Mouse (Mus musculus): ENCODE measurements around the gene Dscaml1. TPM values are rescaled to one million over a fixed set of nuclear protein-coding genes. Genes with fewer than 3 reads are reported as not detected.

Gene Dscaml1
- total and polyA plus RNA-seq, 2 experiments from 2014 or later, result 10.5 to 47.4 TPM

DNA sequence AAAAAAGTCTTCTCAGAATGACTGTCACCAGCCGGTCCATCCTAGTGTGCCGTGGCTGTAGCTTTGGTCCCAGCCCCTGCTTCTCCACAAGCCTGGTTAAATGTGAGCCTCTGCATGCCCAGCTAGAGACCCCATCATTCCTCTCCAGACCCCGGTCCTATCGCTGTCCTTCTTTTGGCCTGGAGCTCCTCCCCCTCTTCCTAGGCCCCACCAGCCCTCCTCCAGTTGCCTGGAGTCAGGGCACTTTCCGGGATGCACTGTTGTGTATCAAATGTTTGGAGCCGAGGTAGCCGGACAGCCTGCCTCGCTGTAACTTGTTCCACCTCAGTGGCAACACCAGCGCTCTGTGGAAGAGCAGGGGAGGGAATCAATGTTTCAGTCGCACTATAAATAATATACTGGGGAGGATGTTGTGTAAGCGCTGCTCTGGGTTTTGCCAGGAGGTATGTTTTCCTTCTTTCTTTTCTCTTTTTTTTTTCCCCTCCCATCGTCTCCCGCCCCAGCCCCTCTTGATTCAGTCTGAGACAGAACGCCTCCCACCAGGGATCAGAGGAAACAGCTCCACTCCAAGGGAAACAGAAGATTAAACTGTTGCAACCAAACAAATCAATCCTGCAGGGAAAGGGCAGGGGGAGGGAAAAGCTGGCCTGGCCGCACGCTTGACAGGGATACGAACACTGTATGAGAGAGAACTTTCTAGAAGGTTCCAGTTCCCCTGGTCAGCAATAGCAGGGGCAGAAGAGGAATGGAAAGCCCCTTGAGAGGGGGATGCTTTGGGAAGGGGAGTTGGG lies 128.8 kb downstream of the Dscaml1 start:
- ATAC-seq (peak; percentile 42; the same call in 1 of the 2 replicates), DNase-seq (ENCODE audit: low spot score) (peak; percentile 41)
- 0 out of 2 replicates have a peak overlapping the region, but pooled peaks have one; percentile 5 for H3K9ac ChIP-seq (replicated peaks; ENCODE audit: low read length)
- H3K27ac ChIP-seq, result peak overlapping the region; percentile 26; the same call in 1 of the 2 replicates
- 23% methylated on average over 17 of the region's 17 CpGs for WGBS
- no peak for TF ChIP-seq CTCF (IDR thresholded peaks at IDR 0.05; ENCODE audit: low read depth)
- H3K4me1 ChIP-seq (ENCODE audit: insufficient read depth, low read length), result peaks cover 19% of the 10 kb centered on the region
- no peak overlapping the region for H3K4me2 ChIP-seq (ENCODE audit: low read depth, low read length)
- H3K9me3 ChIP-seq (ENCODE audit: low read length), result no peaks in the 10 kb centered on the region
- H3K36me3 ChIP-seq (ENCODE audit: insufficient read depth, low read length), result no peaks in the 10 kb centered on the region
- no peaks in the 10 kb centered on the region for H3K27me3 ChIP-seq (ENCODE audit: insufficient read depth, low read length)
- H3K4me3 ChIP-seq (ENCODE audit: low read length), result no peak overlapping the region

GRCm38 (mm10) chr9:45556882-45557281 lies 130.5 kb downstream of the Dscaml1 start:
- H3K27me3 ChIP-seq (ENCODE audit: insufficient read depth, low read length), result no peaks in the 10 kb centered on the region
- no peaks in the 10 kb centered on the region for H3K36me3 ChIP-seq (ENCODE audit: insufficient read depth, low read length)
- ATAC-seq, result no peak
- no peaks in the 10 kb centered on the region for H3K9me3 ChIP-seq (ENCODE audit: low read length)
- no peak for DNase-seq (ENCODE audit: low spot score)
- H3K4me3 ChIP-seq (ENCODE audit: low read length), result no peak overlapping the region
- H3K4me2 ChIP-seq (ENCODE audit: low read depth, low read length), result no peak overlapping the region
- no peak overlapping the region for H3K27ac ChIP-seq
- no peak for TF ChIP-seq CTCF (IDR thresholded peaks at IDR 0.05; ENCODE audit: low read depth)
- 78% methylated on average over 3 of the region's 3 CpGs for WGBS
- H3K9ac ChIP-seq (replicated peaks; ENCODE audit: low read length), result no peak overlapping the region
- H3K4me1 ChIP-seq (ENCODE audit: insufficient read depth, low read length), result 0 out of 2 replicates have a peak, but pooled peaks cover 11% of the 10 kb centered on the region

DNA sequence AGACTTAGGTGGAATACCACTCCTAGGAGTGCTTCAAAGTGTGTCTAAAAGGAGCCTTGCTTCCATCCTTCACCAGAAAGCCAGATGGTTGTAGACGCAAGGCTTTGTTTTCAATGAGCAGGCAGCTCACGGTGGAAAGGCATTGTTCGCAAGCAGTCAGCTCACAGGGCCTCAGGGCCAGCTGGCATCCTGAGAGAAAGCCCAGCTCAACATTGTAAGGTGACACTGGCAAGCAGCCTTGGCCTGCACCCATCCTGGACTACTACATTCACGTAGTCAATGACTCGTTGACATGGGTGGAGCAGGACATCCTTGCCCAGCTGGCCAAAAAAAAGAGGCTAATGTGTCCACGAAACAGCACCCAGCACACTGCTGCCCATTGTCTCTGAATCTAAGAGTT lies 134.6 kb downstream of the Dscaml1 start:
- 0 out of 2 replicates have a peak overlapping the region, but pooled peaks have one; percentile 15 for H3K27ac ChIP-seq
- H3K9me3 ChIP-seq (ENCODE audit: low read length), result no peaks in the 10 kb centered on the region
- 0 out of 2 replicates have a peak, but pooled peaks cover 4% of the 10 kb centered on the region for H3K4me1 ChIP-seq (ENCODE audit: insufficient read depth, low read length)
- DNase-seq (ENCODE audit: low spot score) (no peak), ATAC-seq (no peak)
- H3K4me2 ChIP-seq (ENCODE audit: low read depth, low read length), result no peak overlapping the region
- H3K27me3 ChIP-seq (ENCODE audit: insufficient read depth, low read length), result no peaks in the 10 kb centered on the region
- WGBS, result 27% methylated on average over 6 of the region's 6 CpGs
- no peaks in the 10 kb centered on the region for H3K36me3 ChIP-seq (ENCODE audit: insufficient read depth, low read length)
- H3K4me3 ChIP-seq (ENCODE audit: low read length), result no peak overlapping the region
- TF ChIP-seq CTCF (IDR thresholded peaks at IDR 0.05; ENCODE audit: low read depth), result no peak
- H3K9ac ChIP-seq (replicated peaks; ENCODE audit: low read length), result no peak overlapping the region

- H3K9ac ChIP-seq (replicated peaks; ENCODE audit: low read length), result no peak overlapping the region
- 92% methylated on average over 5 of the region's 5 CpGs for WGBS
- TF ChIP-seq CTCF (IDR thresholded peaks at IDR 0.05; ENCODE audit: low read depth), result no peak
- no peak overlapping the region for H3K27ac ChIP-seq
- H3K4me3 ChIP-seq (ENCODE audit: low read length), result no peak overlapping the region
- H3K36me3 ChIP-seq (ENCODE audit: insufficient read depth, low read length), result no peaks in the 10 kb centered on the region
- no peak for DNase-seq (ENCODE audit: low spot score)
- H3K9me3 ChIP-seq (ENCODE audit: low read length), result no peaks in the 10 kb centered on the region
- no peak overlapping the region for H3K4me2 ChIP-seq (ENCODE audit: low read depth, low read length)
- H3K27me3 ChIP-seq (ENCODE audit: insufficient read depth, low read length), result no peaks in the 10 kb centered on the region
- no peaks in the 10 kb centered on the region for H3K4me1 ChIP-seq (ENCODE audit: insufficient read depth, low read length)
- no peak for ATAC-seq
Measured at GRCm38 (mm10) chr9:45566843-45567578, 140.6 kb downstream of the Dscaml1 start.

DNA sequence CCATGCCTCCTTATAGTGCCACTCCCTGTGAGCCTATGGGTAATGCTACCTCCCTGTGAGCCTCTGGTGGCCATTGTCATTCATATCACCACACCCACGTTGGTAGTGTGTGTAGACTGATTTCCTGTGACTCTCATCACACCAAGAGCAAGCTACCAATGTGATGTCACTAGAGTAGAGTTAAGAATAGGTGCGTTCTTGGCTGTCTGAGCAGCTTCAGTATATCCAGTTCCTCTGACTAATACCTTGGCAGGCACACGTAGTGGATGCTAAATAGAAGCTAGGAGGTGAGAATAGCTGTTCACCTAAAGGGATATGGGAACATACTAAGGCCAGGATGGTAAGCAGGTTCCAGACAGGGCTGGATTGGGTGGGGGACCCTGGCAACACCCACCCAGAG lies 143.3 kb downstream of the Dscaml1 start:
- no peak overlapping the region for H3K27ac ChIP-seq
- no peak overlapping the region for H3K4me3 ChIP-seq (ENCODE audit: low read length)
- H3K4me1 ChIP-seq (ENCODE audit: insufficient read depth, low read length), result peaks cover 10% of the 10 kb centered on the region
- H3K27me3 ChIP-seq (ENCODE audit: insufficient read depth, low read length), result no peaks in the 10 kb centered on the region
- ATAC-seq (no peak), DNase-seq (ENCODE audit: low spot score) (no peak)
- no peaks in the 10 kb centered on the region for H3K9me3 ChIP-seq (ENCODE audit: low read length)
- TF ChIP-seq CTCF (IDR thresholded peaks at IDR 0.05; ENCODE audit: low read depth), result no peak
- H3K9ac ChIP-seq (replicated peaks; ENCODE audit: low read length), result no peak overlapping the region
- WGBS, result 72% methylated on average over 3 of the region's 3 CpGs
- no peak overlapping the region for H3K4me2 ChIP-seq (ENCODE audit: low read depth, low read length)
- H3K36me3 ChIP-seq (ENCODE audit: insufficient read depth, low read length), result no peaks in the 10 kb centered on the region

DNA sequence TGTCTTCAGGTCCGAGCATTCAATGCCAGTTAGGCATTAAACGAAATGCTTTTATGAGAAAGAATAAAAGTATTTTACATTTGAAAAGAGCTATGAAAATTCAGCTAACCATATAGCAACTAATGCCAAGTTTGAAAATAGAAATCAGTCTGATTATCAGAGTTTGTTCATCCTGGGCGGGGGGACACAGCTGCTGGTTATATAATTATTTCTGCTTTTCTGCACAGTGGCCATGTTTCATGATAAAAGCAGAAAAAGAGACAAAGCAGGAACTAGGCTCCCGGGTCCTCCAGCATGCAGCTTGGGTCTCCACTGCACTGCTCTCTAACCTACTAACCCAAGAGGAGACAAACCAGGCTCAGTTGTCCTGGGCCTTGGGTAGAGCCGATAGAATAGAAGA lies 143.9 kb downstream of the Dscaml1 start:
- no peaks in the 10 kb centered on the region for H3K36me3 ChIP-seq (ENCODE audit: insufficient read depth, low read length)
- WGBS, result 72% methylated on average over 5 of the region's 5 CpGs
- H3K27me3 ChIP-seq (ENCODE audit: insufficient read depth, low read length), result no peaks in the 10 kb centered on the region
- ATAC-seq (no peak), DNase-seq (ENCODE audit: low spot score) (no peak)
- H3K27ac ChIP-seq, result no peak overlapping the region
- TF ChIP-seq CTCF (IDR thresholded peaks at IDR 0.05; ENCODE audit: low read depth), result no peak
- no peaks in the 10 kb centered on the region for H3K9me3 ChIP-seq (ENCODE audit: low read length)
- peaks cover 10% of the 10 kb centered on the region for H3K4me1 ChIP-seq (ENCODE audit: insufficient read depth, low read length)
- H3K4me3 ChIP-seq (ENCODE audit: low read length), result no peak overlapping the region
- no peak overlapping the region for H3K4me2 ChIP-seq (ENCODE audit: low read depth, low read length)
- 0 out of 2 replicates have a peak overlapping the region, but pooled peaks have one; percentile 17 for H3K9ac ChIP-seq (replicated peaks; ENCODE audit: low read length)
